22 mouse cellular contexts compared by ENCODE assay signal in the genomic region with DNA sequence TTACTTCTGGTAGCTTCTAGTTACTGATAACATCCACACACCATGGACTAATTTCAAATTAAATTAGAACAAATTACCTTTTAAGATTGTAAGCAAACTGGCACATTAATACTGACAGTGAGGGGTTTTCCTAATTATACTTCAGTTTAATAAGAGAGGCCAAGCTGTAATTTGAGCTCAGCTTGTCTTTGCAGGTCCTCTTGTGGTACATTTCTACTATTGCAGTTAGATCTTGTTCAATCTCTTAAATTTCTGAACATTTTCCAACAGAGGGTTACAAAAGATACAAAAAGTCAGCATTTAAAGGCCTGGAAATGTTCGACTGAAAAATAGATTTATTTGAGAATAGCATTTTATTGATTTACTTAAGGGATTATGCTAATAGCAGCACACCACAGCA.
"Had no signal": no experiment of that assay in that cellular context is flagged by ENCODE, and none has a peak within 500 bp of the region (broad histone marks: within the 10 kb centered on the region; RNA-seq: fewer than 3 reads in every experiment).

No protein-coding gene starts in this region.

- H3K9ac ChIP-seq: limb, embryonic 12.5 days; limb, embryonic 15.5 days; liver, embryonic 14.5 days; liver, postnatal 0 days; neural tube, embryonic 13.5 days; stomach, embryonic 15.5 days had no signal

- H3K27me3 ChIP-seq: limb, embryonic 12.5 days; limb, embryonic 15.5 days; neural tube, embryonic 13.5 days; stomach, embryonic 15.5 days had no signal

- DNase-seq: kidney, adult 18-20 months; kidney, adult 9 months; kidney, postnatal 10 days; kidney, postnatal 36 days; left cerebral cortex, postnatal 4 days; liver, postnatal 0 days; lung, postnatal 14 days; lung, postnatal 4 days; midbrain, embryonic 14.5 days; retina, postnatal 1 day; right cerebral cortex, postnatal 25 days; spleen, adult 18-20 months; thymus, postnatal 25 days had no signal

- H3K4me2 ChIP-seq: limb, embryonic 12.5 days; limb, embryonic 15.5 days; liver, embryonic 11.5 days; midbrain, embryonic 11.5 days; neural tube, embryonic 13.5 days; stomach, embryonic 15.5 days had no signal

- ATAC-seq: intestine, embryonic 16.5 days; liver, postnatal 0 days had no signal

- H3K4me3 ChIP-seq: limb, embryonic 12.5 days; limb, embryonic 15.5 days; myocyte; neural tube, embryonic 13.5 days; stomach, embryonic 15.5 days had no signal

- H3K9me3 ChIP-seq: limb, embryonic 12.5 days; limb, embryonic 15.5 days; neural tube, embryonic 13.5 days; stomach, embryonic 15.5 days had no signal

- H3K4me1 ChIP-seq: limb, embryonic 12.5 days; limb, embryonic 15.5 days; neural tube, embryonic 13.5 days; stomach, embryonic 15.5 days had no signal

- H3K27ac ChIP-seq: limb, embryonic 12.5 days; limb, embryonic 15.5 days; liver, embryonic 14.5 days; neural tube, embryonic 13.5 days; stomach, embryonic 15.5 days had no signal

- H3K36me3 ChIP-seq: limb, embryonic 12.5 days; limb, embryonic 15.5 days; neural tube, embryonic 13.5 days; stomach, embryonic 15.5 days had no signal
